Mouse (Mus musculus): ENCODE measurements at regions not wholly inside any gene's neighbourhood (a gene's known extent, or its start where the extent isn't known, plus 50 kb on each side); places are given as distances from the start of the nearest gene placed in this dataset.

DNA sequence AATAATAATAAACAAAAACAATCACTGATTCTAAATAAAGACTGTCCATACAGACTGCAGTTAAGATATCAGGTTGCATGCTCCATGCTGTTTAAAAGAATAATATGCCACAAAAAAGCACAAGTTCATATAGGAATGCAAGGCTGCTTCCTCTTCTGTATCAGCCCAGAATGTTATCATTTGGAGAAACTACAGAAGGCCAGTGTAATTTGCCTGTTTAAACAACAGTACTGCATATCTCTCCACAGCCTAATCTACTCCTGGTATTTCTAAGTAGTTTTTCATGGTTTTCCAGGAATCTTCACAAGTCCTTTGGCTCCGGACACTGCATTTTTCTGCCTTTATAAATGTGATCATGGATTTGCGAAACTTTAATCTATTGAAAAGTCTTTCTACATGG, 111.9 kb upstream of the Cpeb2 start:
- TF ChIP-seq POLR2A (IDR thresholded peaks at IDR 0.05; ENCODE audit: borderline replicate concordance, extremely low read depth, low read depth, low read length) (no peak), CTCF (IDR thresholded peaks at IDR 0.05; ENCODE audit: insufficient read depth, low read length) (no peak)
